ENCODE assay signal across 8 mouse cellular contexts in the genomic region with DNA sequence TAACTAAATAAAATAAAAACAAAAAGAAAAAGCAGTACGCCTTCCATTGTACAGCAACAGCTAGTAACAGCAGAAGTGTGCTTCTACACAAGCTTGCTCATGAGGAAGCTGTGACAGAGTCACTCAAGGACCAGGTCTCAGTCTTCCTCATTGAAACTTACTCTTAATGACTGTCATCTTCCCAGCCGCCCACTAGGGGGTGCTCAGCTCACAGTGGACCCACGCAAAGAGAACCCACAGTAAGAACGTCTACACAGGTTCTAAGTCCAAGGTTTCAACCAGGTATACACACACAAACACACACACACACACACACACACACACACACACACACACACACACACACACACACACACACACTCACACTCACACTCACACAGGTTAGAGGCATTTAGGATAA.
A peak's percentile ranks its signal among the peaks of the same experiment; 100 is the strongest.
DNase-seq lines count a peak whose midpoint lies in the region; TF ChIP-seq lines count a peak whose summit lies in the region.

No protein-coding gene starts in this region.

- DNase-seq in B cell, adult 2 months: peak; percentile 81 to 83
- DNase-seq in adrenal gland, adult (ENCODE audit: inconsistent age in 2 of 2, low spot score in 1 of 2): peak; percentile 72 to 86
- DNase-seq in embryo, embryonic 10.5 days (ENCODE audit: low spot score): peak; percentile 76
- DNase-seq in heart, postnatal 14 days: peak; percentile 77 to 82
- DNase-seq in layer of hippocampus, adult 11-12 months (ENCODE audit: low spot score): peak; percentile 65
- peak; percentile 64 for DNase-seq in lung, adult 2 months
- peak; percentile 80 for DNase-seq in retina, embryonic 14.5 days (ENCODE audit: low spot score)
- peak; percentile 62 to 67 for DNase-seq in thymus, postnatal 36 days

- TF ChIP-seq CTCF in lung, adult 2 months (IDR thresholded peaks at IDR 0.05; ENCODE audit: insufficient read depth, low read length): peak; percentile 94

- no peak overlapping the region for H3K4me3 ChIP-seq in lung, adult 2 months (replicated peaks; ENCODE audit: extremely low read depth, low read depth, low read length)

- intact Hi-C loops in heart, postnatal 14 days (cut with DNase I): loop anchor here (2.0 to 5.0 kb wide), 2 partner anchors 326 to 602 kb away; no protein-coding TSS in a partner anchor

- TF ChIP-seq POLR2A in lung, adult 2 months (IDR thresholded peaks at IDR 0.05; ENCODE audit: borderline replicate concordance, extremely low read depth, low read depth, low read length): no peak

- WGBS in lung, adult 2 months: 19% methylated on average over 4 of the region's 4 CpGs

- H3K4me1 ChIP-seq in lung, adult 2 months (ENCODE audit: control insufficient read depth, insufficient read depth, low read length): no peaks in the 10 kb centered on the region
